Mouse (Mus musculus) ES-Bruce4 (cell line): Measurements from ENCODE around the gene Ccdc185. TPM values are rescaled to one million over a fixed set of nuclear protein-coding genes. Genes with fewer than 3 reads are reported as not detected.

ENCODE experiments used
- H3K27ac ChIP-seq: 2 replicates; pipeline ENCODE4 v1.5.1; 2012; ENCODE audit warnings: low read length, inconsistent platforms; ENCODE audit not compliant: insufficient read depth
- H3K27me3 ChIP-seq: 2 replicates; pipeline ENCODE4 v1.6.1; 2012; ENCODE audit warnings: mild to moderate bottlenecking, low read length, inconsistent platforms; ENCODE audit not compliant: control insufficient read depth, poor library complexity, insufficient read depth, severe bottlenecking
- H3K36me3 ChIP-seq: 2 replicates; pipeline ENCODE4 v1.6.1; 2012; ENCODE audit warnings: inconsistent platforms, mild to moderate bottlenecking, low read length, moderate library complexity; ENCODE audit not compliant: control insufficient read depth, poor library complexity, insufficient read depth, severe bottlenecking
- H3K4me1 ChIP-seq: one replicate; pipeline ENCODE4 v1.8.1; 2011; ENCODE audit warnings: low read length; ENCODE audit not compliant: control insufficient read depth, insufficient read depth
- H3K4me3 ChIP-seq: 2 replicates; pipeline ENCODE4 v1.5.1; 2011; ENCODE audit warnings: low read depth, mild to moderate bottlenecking, low read length
- H3K9ac ChIP-seq: 2 replicates; pipeline ENCODE4 v1.6.1; 2012; ENCODE audit warnings: low read depth, mild to moderate bottlenecking, inconsistent platforms; ENCODE audit not compliant: poor library complexity, severe bottlenecking
- H3K9me3 ChIP-seq: replicated peaks from 2 replicates; pipeline ENCODE4 v1.6.1; 2012; ENCODE audit warnings: mild to moderate bottlenecking, low read length, inconsistent platforms; ENCODE audit not compliant: control insufficient read depth, poor library complexity, insufficient read depth, severe bottlenecking
- CTCF ChIP-seq: IDR thresholded peaks from one replicate; pipeline ENCODE4 v1.8.1; 2011; ENCODE audit warnings: low read depth, low read length
- EP300 ChIP-seq: IDR thresholded peaks from 2 replicates; pipeline ENCODE4 v1.6.1; 2011; ENCODE audit warnings: low read depth, low read length; ENCODE audit not compliant: insufficient read depth
- POLR2A ChIP-seq: IDR thresholded peaks from one replicate; pipeline ENCODE4 v1.8.1; 2011; ENCODE audit warnings: low read length; ENCODE audit not compliant: insufficient read depth
- polyA plus RNA-seq: library from polyadenylated mRNA; stranded (reverse); fragments of >200 nt; gene quantifications from 2 replicates; pipeline ENCODE4 v1.2.4, GENCODE M21; 2011; ENCODE audit warnings: low read depth; ENCODE audit not compliant: missing spikeins, insufficient read depth, insufficient read length

Gene Ccdc185
- polyA plus RNA-seq, 1 experiment: not detected

DNA sequence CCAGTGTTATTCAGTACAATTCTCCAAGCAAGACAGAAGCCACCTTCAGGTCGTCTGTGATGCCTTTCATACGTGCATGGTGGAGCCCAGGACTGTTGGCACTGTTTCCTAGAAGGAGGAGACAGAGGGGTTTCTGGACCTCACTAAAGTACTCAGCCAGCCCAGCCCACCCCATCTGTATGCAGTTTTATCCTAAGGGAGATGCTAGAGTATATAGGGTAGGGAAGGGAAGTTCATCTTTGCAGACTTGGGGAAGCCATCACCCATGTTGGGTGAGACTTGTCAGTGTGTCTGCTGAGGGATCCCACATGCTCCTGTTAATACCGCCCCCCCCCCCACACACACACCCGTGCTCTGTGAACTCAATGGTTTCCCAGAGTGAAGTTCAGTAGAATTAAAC lies 13.1 kb downstream of the Ccdc185 start:
- no peak overlapping the region for H3K27ac ChIP-seq
- H3K9ac ChIP-seq: no peak overlapping the region
- no peaks in the 10 kb centered on the region for H3K27me3 ChIP-seq
- H3K9me3 ChIP-seq: peaks cover 3% of the 10 kb centered on the region
- H3K36me3 ChIP-seq: no peaks in the 10 kb centered on the region
- H3K4me3 ChIP-seq: no peak overlapping the region
- TF ChIP-seq CTCF: no peak
- no peaks in the 10 kb centered on the region for H3K4me1 ChIP-seq

GRCm38 (mm10) chr1:182732695-182733094 lies 16.3 kb downstream of the Ccdc185 start:
- Histone ChIP-seq H3K27ac (no peak overlapping the region), H3K36me3 (no peaks in the 10 kb centered on the region), H3K4me3 (no peak overlapping the region), H3K9ac (no peak overlapping the region), H3K27me3 (no peaks in the 10 kb centered on the region), H3K4me1 (no peaks in the 10 kb centered on the region), H3K9me3 (no peaks in the 10 kb centered on the region)
- TF ChIP-seq POLR2A (no peak), EP300 (no peak), CTCF (no peak)

- H3K9me3 ChIP-seq: no peaks in the 10 kb centered on the region
- TF ChIP-seq POLR2A: no peak
- TF ChIP-seq CTCF: no peak
- TF ChIP-seq EP300: no peak
- H3K27ac ChIP-seq: no peak overlapping the region
- no peaks in the 10 kb centered on the region for H3K4me1 ChIP-seq
- no peak overlapping the region for H3K4me3 ChIP-seq
- H3K27me3 ChIP-seq: no peaks in the 10 kb centered on the region
- H3K9ac ChIP-seq: no peak overlapping the region
- H3K36me3 ChIP-seq: no peaks in the 10 kb centered on the region
Measured at GRCm38 (mm10) chr1:182729002-182729401, 20.0 kb downstream of the Ccdc185 start.

- Histone ChIP-seq H3K27ac (no peak overlapping the region), H3K4me3 (no peak overlapping the region), H3K9ac (no peak overlapping the region), H3K9me3 (no peaks in the 10 kb centered on the region), H3K4me1 (no peaks in the 10 kb centered on the region), H3K36me3 (no peaks in the 10 kb centered on the region), H3K27me3 (no peaks in the 10 kb centered on the region)
- TF ChIP-seq POLR2A: no peak
- no peak for TF ChIP-seq CTCF
- TF ChIP-seq EP300: no peak
Measured at GRCm38 (mm10) chr1:182727541-182727940, 21.4 kb downstream of the Ccdc185 start.

DNA sequence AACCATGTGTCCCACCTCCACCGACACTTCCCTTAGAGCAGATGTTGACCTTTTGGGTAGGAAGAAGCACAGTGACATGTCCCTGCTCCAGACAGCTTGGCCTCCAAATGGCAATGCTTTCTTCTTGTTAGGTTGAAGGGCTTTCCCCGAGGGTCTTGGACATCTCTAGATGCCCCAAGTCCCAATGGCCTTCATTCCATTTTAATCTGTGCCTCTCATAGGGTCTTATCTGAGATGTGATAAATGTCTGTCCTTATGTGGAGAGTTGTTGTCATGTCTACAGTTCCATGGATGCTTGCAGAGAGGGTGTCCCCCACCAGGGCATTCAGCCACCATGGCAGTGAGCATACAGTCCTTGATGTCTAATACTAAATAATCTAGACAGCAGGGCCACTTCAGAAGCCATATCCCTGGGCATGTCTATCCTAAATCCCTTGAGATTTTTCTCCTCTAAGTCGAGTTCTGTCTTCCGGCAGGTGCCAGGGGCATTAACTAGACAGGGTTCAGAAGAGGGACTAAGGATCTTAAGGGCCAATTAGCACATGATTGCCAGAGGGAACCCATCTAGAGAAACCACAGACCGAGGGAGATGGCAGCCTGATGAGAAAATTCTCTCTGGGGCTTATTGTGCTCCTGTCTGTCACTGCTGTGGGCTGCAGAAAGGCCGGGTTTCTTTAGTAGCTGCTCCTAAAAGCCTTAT lies 34.6 kb downstream of the Ccdc185 start:
- Histone ChIP-seq H3K27me3 (no peaks in the 10 kb centered on the region), H3K36me3 (no peaks in the 10 kb centered on the region), H3K27ac (no peak overlapping the region), H3K9me3 (no peaks in the 10 kb centered on the region), H3K9ac (no peak overlapping the region), H3K4me3 (no peak overlapping the region), H3K4me1 (no peaks in the 10 kb centered on the region)
- TF ChIP-seq POLR2A: no peak
- no peak for TF ChIP-seq EP300
- TF ChIP-seq CTCF: no peak

DNA sequence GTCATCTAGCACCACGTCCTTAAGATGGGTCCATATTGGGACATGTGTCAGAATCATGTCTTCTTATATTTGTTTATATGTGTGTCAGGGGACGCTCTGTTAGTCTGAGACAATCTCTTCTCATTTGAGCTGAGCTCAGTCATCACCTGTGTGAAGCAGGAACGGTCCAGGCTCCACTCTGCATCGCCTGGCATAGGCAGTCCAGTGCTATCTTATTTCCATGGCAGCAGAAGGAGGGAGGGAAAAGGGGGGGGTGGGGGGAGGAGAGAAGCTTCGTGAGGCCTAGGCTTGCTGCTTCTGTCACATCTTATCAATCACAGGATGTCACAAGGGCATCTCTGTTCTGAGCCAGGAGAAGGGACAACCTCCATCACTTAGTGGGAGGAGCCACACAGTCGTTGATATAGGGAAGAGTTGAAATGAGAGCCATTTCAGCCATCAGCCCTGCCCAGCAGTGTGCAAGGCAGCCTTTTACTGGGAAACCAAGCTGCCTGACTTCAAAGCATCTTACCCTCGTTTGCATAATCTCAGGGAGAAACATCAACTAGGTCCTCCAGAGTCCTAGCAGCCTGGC lies 37.5 kb downstream of the Ccdc185 start:
- H3K27me3 ChIP-seq: no peaks in the 10 kb centered on the region
- H3K4me3 ChIP-seq: no peak overlapping the region
- H3K4me1 ChIP-seq: no peaks in the 10 kb centered on the region
- H3K36me3 ChIP-seq: no peaks in the 10 kb centered on the region
- no peaks in the 10 kb centered on the region; the same call in 1 of the 2 replicates for H3K9me3 ChIP-seq
- no peak overlapping the region for H3K9ac ChIP-seq
- TF ChIP-seq CTCF: no peak
- no peak for TF ChIP-seq POLR2A
- no peak for TF ChIP-seq EP300
- H3K27ac ChIP-seq: no peak overlapping the region
